Mouse (Mus musculus) bone marrow macrophage, adult 2 months (primary cell): Measurements from ENCODE around the gene Flot2.

Source experiments
- CTCF ChIP-seq: IDR thresholded peaks from 2 replicates; pipeline ENCODE4 v1.5.1; 2012; ENCODE audit warnings: low read depth, mild to moderate bottlenecking, low read length, moderate library complexity
- POLR2A ChIP-seq: IDR thresholded peaks from 2 replicates; pipeline ENCODE4 v1.6.1; 2012; ENCODE audit warnings: mild to moderate bottlenecking, low read depth, low read length, borderline replicate concordance

GRCm38 (mm10) chr11:78086925-78087479, 49.3 kb downstream of the Flot2 start:
- TF ChIP-seq POLR2A (no peak), CTCF (no peak)
